8 mouse cellular contexts compared by ENCODE assay signal in the genomic region with DNA sequence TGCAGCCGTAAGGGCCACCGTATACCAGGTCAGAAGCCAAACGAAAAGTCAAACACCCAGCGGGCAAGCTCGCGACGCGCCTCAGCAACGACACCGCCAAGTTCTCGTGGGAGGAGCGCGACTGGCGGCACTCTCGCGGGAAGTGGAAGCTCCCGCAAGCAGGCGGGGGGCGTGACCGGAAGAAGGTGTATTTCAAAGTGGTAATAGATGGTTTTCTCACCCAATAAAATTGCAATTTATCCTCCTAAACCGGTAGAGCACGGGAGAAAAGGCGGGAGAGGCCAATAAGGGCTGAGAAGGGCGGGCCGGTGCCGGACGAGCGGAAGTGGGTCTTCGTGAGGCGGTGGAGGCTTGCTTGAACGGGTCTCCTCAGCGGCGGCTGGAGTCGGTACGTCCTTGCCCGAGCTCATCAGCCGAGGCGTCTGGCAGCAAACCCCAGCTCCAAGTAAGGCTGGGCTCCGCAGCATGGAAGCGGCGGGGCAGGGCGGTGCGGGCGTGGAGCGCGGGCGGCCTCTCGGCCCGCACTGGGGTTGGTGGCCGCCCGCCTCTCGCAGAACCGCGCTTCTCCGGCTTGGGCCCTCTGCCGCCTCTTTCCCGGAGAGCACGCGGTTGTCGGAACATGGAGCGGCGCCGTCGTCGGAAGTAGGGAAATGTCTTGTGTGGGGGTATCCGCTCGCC. TPM values are rescaled to one million over a fixed set of nuclear protein-coding genes. Genes with fewer than 3 reads are reported as not detected.
DNase-seq lines count a peak whose midpoint lies in the region; ATAC-seq and TF ChIP-seq lines count a peak whose summit lies in the region.

A gene (plus strand): TSS at position 193 of the 678 bp plus-strand sequence.

- peaks cover 17% of the 10 kb centered on the region; the same call in 1 of the 2 replicates for H3K36me3 ChIP-seq in ES-Bruce4 (ENCODE audit: control insufficient read depth, insufficient read depth, low read length, poor library complexity, severe bottlenecking)
- peaks cover 6% of the 10 kb centered on the region; the same call in 1 of the 2 replicates for H3K36me3 ChIP-seq in forebrain, embryonic 13.5 days (ENCODE audit: poor library complexity, severe bottlenecking)
- 0 out of 2 replicates have a peak, but pooled peaks cover 2% of the 10 kb centered on the region for H3K36me3 ChIP-seq in liver, postnatal 0 days (replicated peaks; ENCODE audit: insufficient read depth, low read length)
- H3K36me3 ChIP-seq in neural tube, embryonic 14.5 days (ENCODE audit: control insufficient read depth, insufficient read depth, low read length), result no peaks in the 10 kb centered on the region

- H3K27me3 ChIP-seq in ES-Bruce4 (ENCODE audit: control insufficient read depth, insufficient read depth, low read length, poor library complexity, severe bottlenecking), result no peaks in the 10 kb centered on the region
- H3K27me3 ChIP-seq in forebrain, embryonic 13.5 days, result no peaks in the 10 kb centered on the region
- H3K27me3 ChIP-seq in liver, postnatal 0 days (ENCODE audit: insufficient read depth, low read length), result no peaks in the 10 kb centered on the region
- H3K27me3 ChIP-seq in neural tube, embryonic 14.5 days (ENCODE audit: control insufficient read depth, insufficient read depth, low read length), result no peaks in the 10 kb centered on the region

- H3K4me1 ChIP-seq in ES-Bruce4 (ENCODE audit: control insufficient read depth, insufficient read depth, low read length), result no peaks in the 10 kb centered on the region
- H3K4me1 ChIP-seq in forebrain, embryonic 13.5 days, result peaks cover 26% of the 10 kb centered on the region
- H3K4me1 ChIP-seq in liver, postnatal 0 days (ENCODE audit: insufficient read depth), result peaks cover 19% of the 10 kb centered on the region; the same call in 1 of the 2 replicates
- peaks cover 17% of the 10 kb centered on the region for H3K4me1 ChIP-seq in neural tube, embryonic 14.5 days (ENCODE audit: control insufficient read depth, insufficient read depth, low read length)

- peak; percentile 99 for DNase-seq in heart, postnatal 10 days
- peak; percentile 88 for DNase-seq in large intestine, adult 2 months (ENCODE audit: low read depth, low spot score)
- peak; percentile 99 for DNase-seq in liver, postnatal 0 days
- DNase-seq in testis, postnatal 10 days (ENCODE audit: low spot score), result peak; percentile 99

- peak; percentile 99 for ATAC-seq in cerebellum, adult (ENCODE audit: insufficient number of reproducible peaks, low FRiP score, low TSS enrichment)
- ATAC-seq in forebrain, embryonic 13.5 days, result peak; percentile 98
- ATAC-seq in liver, postnatal 0 days, result peak; percentile 93
- peak; percentile 99 for ATAC-seq in neural tube, embryonic 14.5 days (ENCODE audit: low read depth)

- under 1% methylated on average over 65 of the region's 67 CpGs for WGBS in forebrain, embryonic 13.5 days
- WGBS in large intestine, adult 2 months, result under 1% methylated on average over 67 of the region's 67 CpGs
- WGBS in liver, postnatal 0 days (ENCODE audit: insufficient replicate concordance), result under 1% methylated on average over 65 of the region's 67 CpGs
- under 1% methylated on average over 61 of the region's 67 CpGs for WGBS in neural tube, embryonic 14.5 days

- H3K27ac ChIP-seq in ES-Bruce4 (ENCODE audit: insufficient read depth, low read length), result peak within 1 kb of the TSS; percentile 92
- peak within 1 kb of the TSS; percentile 93 for H3K27ac ChIP-seq in forebrain, embryonic 13.5 days
- peak within 1 kb of the TSS; percentile 100 for H3K27ac ChIP-seq in liver, postnatal 0 days (ENCODE audit: low read depth)
- peak within 1 kb of the TSS; percentile 93 for H3K27ac ChIP-seq in neural tube, embryonic 14.5 days (ENCODE audit: low read depth, low read length)

- H3K9ac ChIP-seq in ES-Bruce4 (ENCODE audit: low read depth, poor library complexity, severe bottlenecking), result peak within 1 kb of the TSS; percentile 98
- H3K9ac ChIP-seq in forebrain, embryonic 13.5 days, result peak within 1 kb of the TSS; percentile 98
- peak within 1 kb of the TSS; percentile 99 for H3K9ac ChIP-seq in liver, postnatal 0 days (replicated peaks)
- peak within 1 kb of the TSS; percentile 96 for H3K9ac ChIP-seq in neural tube, embryonic 14.5 days (replicated peaks; ENCODE audit: low read depth, low read length)

- no peak for TF ChIP-seq CTCF in ES-Bruce4 (IDR thresholded peaks at IDR 0.05; ENCODE audit: low read depth, low read length)
- TF ChIP-seq CTCF in liver, postnatal 0 days (IDR thresholded peaks at IDR 0.05; ENCODE audit: low read depth), result no peak

- TF ChIP-seq EP300 in ES-Bruce4 (IDR thresholded peaks at IDR 0.05; ENCODE audit: insufficient read depth, low read depth, low read length), result 0 out of 2 replicates have a peak, but pooled peaks have one; percentile 31
- TF ChIP-seq EP300 in liver, postnatal 0 days (IDR thresholded peaks at IDR 0.05; ENCODE audit: low read depth), result peak; percentile 87

- H3K9me3 ChIP-seq in ES-Bruce4 (replicated peaks; ENCODE audit: control insufficient read depth, insufficient read depth, low read length, poor library complexity, severe bottlenecking), result no peaks in the 10 kb centered on the region
- no peaks in the 10 kb centered on the region for H3K9me3 ChIP-seq in forebrain, embryonic 13.5 days (replicated peaks)
- H3K9me3 ChIP-seq in liver, postnatal 0 days (ENCODE audit: low read length), result no peaks in the 10 kb centered on the region
- no peaks in the 10 kb centered on the region for H3K9me3 ChIP-seq in neural tube, embryonic 14.5 days (ENCODE audit: control insufficient read depth, low read length)

- intact Hi-C loops in heart, postnatal 10 days (cut with DNase I), result loop anchor here (2.0 kb wide), 1 partner anchor 33 kb away; a partner anchor contains a TSS

- peak; percentile 95 for TF ChIP-seq POLR2A in ES-Bruce4 (IDR thresholded peaks at IDR 0.05; ENCODE audit: insufficient read depth, low read length)

- peak within 1 kb of the TSS; percentile 98 for H3K4me3 ChIP-seq in ES-Bruce4 (ENCODE audit: low read depth, low read length)
- peak within 1 kb of the TSS; percentile 96 for H3K4me3 ChIP-seq in forebrain, embryonic 13.5 days
- H3K4me3 ChIP-seq in liver, postnatal 0 days (ENCODE audit: low read depth, low read length), result peak within 1 kb of the TSS; percentile 95
- peak within 1 kb of the TSS; percentile 94 for H3K4me3 ChIP-seq in neural tube, embryonic 14.5 days (ENCODE audit: low read depth, low read length)

- peak within 1 kb of the TSS; percentile 74 for H3K4me2 ChIP-seq in forebrain, embryonic 13.5 days
- H3K4me2 ChIP-seq in liver, postnatal 0 days (ENCODE audit: low read depth, low read length), result peak within 1 kb of the TSS; percentile 86
- H3K4me2 ChIP-seq in neural tube, embryonic 14.5 days (ENCODE audit: low read depth, low read length), result peak within 1 kb of the TSS; percentile 96

RNA-seq across cellular contexts. Expression of the gene that starts here (rescaled TPM):
- 210 and 215 TPM in 2 replicates for polyA plus RNA-seq in ES-Bruce4 (2011; ENCODE audit: insufficient read depth, insufficient read length, low read depth, missing spikeins)
- 153 and 162 TPM in 2 replicates for polyA plus RNA-seq in forebrain, embryonic 13.5 days (2015; fragmentation: Nextera tagmentation; extraction: Ambion mirVana)
- 10 to 100 TPM; 57.1 to 62.6 TPM for total RNA-seq in heart, postnatal 10 days (2021)
- polyA plus RNA-seq in large intestine, adult 2 months (2012; rRNA removed), result 60.4 and 62.9 TPM in 2 replicates
- 60.0 and 60.4 TPM in 2 replicates for polyA plus RNA-seq in liver, postnatal 0 days (2015; fragmentation: Nextera tagmentation; extraction: Ambion mirVana)
- polyA plus RNA-seq in neural tube, embryonic 14.5 days (2014; fragmentation: Nextera tagmentation; extraction: Ambion mirVana), result 142 and 146 TPM in 2 replicates

Comparison
In these comparisons a context has a peak if more than half of its experiments do, and no peak if none do; other contexts are left out.
1. Peak in every context shown above with its lines: DNase-seq, ATAC-seq, H3K4me3 ChIP-seq and H3K27ac ChIP-seq.